Mouse (Mus musculus): ENCODE results near the gene Exoc6.

GRCm38 (mm10) chr19:37521434-37521781, 28.8 kb upstream of the Exoc6 start:
- no peak for TF ChIP-seq CTCF (IDR thresholded peaks at IDR 0.05; ENCODE audit: low read depth, low read length)
- TF ChIP-seq POLR2A (IDR thresholded peaks at IDR 0.05; ENCODE audit: extremely low read depth, insufficient read depth, low read length): no peak
